Mouse (Mus musculus) hindbrain, embryonic 16.5 days (tissue): ENCODE results near the gene Fam78a. TPM values are rescaled to one million over a fixed set of nuclear protein-coding genes. Genes with fewer than 3 reads are reported as not detected.
A peak's percentile ranks its signal among the peaks of the same experiment; 100 is the strongest.

Source experiments
- ATAC-seq: fragments of 200-750 bp; cut with Nextera tagmentation; 2 replicates; pipeline ENCODE4 v1.8.0; 2017; ENCODE audit warnings: moderate TSS enrichment, moderate library complexity
- H3K27ac ChIP-seq: fragments of 300-500 bp; sonication (generic); 2 replicates; pipeline ENCODE4 v1.5.1; 2014; ENCODE audit warnings: low read depth, mild to moderate bottlenecking, control low read depth, low read length, moderate library complexity
- H3K27me3 ChIP-seq: fragments of 300-500 bp; sonication (generic); replicated peaks from 2 replicates; pipeline ENCODE4 v1.6.1; 2014; ENCODE audit warnings: low read length; ENCODE audit not compliant: control insufficient read depth, insufficient read depth
- H3K36me3 ChIP-seq: fragments of 300-500 bp; sonication (generic); 2 replicates; pipeline ENCODE4 v1.6.1; 2014; ENCODE audit warnings: mild to moderate bottlenecking, low read length, moderate library complexity, mixed read lengths; ENCODE audit not compliant: control insufficient read depth, insufficient read depth
- H3K4me1 ChIP-seq: fragments of 300-500 bp; sonication (generic); 2 replicates; pipeline ENCODE4 v1.6.1; 2014; ENCODE audit warnings: low read depth, low read length; ENCODE audit not compliant: control insufficient read depth, insufficient read depth
- H3K4me2 ChIP-seq: fragments of 300-500 bp; sonication (generic); 2 replicates; pipeline ENCODE4 v1.6.1; 2014; ENCODE audit warnings: mild to moderate bottlenecking, low read length, control low read depth, moderate library complexity
- H3K4me3 ChIP-seq: fragments of 300-500 bp; sonication (generic); 2 replicates; pipeline ENCODE4 v1.5.1; 2014; ENCODE audit warnings: mild to moderate bottlenecking, low read length, control low read depth, moderate library complexity
- H3K9ac ChIP-seq: fragments of 300-500 bp; sonication (generic); 2 replicates; pipeline ENCODE4 v1.6.1; 2014; ENCODE audit warnings: low read depth, mild to moderate bottlenecking, control low read depth, low read length, moderate library complexity
- H3K9me3 ChIP-seq: fragments of 300-500 bp; sonication (generic); 2 replicates; pipeline ENCODE4 v1.6.1; 2014; ENCODE audit warnings: mild to moderate bottlenecking, low read length, moderate library complexity; ENCODE audit not compliant: control insufficient read depth
- WGBS: fragments of 180-500 bp; shearing (Covaris S2); extraction: QIAGEN DNeasy Blood & Tissue Kit; methylation state at CpG from one replicate; pipeline ENCODE4 v1.1.7; 2014; 5-methylcytosine and 5-hydroxymethylcytosine counted together
- polyA plus RNA-seq: library from polyadenylated mRNA; unstranded; fragments of >200 nt; fragmentation: Nextera tagmentation; extraction: Ambion mirVana; gene quantifications from 2 replicates; pipeline ENCODE4 v1.2.1, GENCODE M21; 2015

Fam78a gene
- polyA plus RNA-seq, 1 experiment from 2014 or later: 0.50 TPM

DNA sequence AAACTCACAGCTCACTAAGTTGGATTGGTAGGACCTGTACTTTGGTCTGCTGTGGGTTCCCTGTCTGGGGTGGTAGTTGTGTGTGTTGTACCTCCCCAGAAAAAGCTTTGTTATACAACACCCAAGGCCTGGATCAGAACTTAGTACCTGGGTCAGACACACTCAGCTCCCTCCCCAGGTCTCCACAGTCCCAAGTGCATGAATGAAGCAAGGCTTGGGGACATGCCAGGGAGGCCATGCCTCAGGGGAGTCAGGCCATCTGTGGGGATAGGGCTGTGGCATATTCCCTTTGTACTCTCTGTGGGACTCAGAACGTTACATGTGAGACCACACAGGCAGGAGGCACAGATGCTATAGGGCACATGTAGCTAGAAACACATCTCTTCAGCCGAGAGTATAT, 5.5 kb upstream of the Fam78a start:
- ATAC-seq: no peak
- Histone ChIP-seq H3K9me3 (no peaks in the 10 kb centered on the region), H3K27ac (no peak overlapping the region), H3K4me2 (no peak overlapping the region), H3K4me3 (no peak overlapping the region), H3K4me1 (peaks cover 9% of the 10 kb centered on the region), H3K27me3 (peaks cover 8% of the 10 kb centered on the region), H3K36me3 (no peaks in the 10 kb centered on the region), H3K9ac (no peak overlapping the region)
- WGBS: 50% methylated on average over 2 of the region's 2 CpGs

DNA sequence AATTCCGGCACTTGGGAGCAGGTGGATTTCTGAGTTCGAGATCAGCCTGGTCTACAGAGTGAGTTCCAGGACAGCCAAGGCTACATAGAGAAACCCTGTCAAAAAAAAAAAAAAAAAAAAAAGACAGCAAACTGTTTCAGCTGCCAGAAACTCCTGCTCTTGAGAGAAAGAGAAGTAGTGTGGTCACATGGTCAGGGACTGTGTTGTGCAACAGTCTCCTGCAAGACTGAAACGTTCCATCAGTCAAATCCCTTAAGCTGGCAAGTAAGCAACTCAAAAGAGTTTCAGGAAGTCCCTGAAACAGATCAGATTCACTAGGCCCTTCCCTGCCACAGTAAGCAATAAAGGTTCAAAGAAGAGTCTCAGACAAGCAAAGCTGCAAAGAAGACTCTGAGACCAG, 4.9 kb upstream of the Fam78a start:
- H3K36me3 ChIP-seq: no peaks in the 10 kb centered on the region
- H3K4me2 ChIP-seq: no peak overlapping the region
- H3K4me1 ChIP-seq: peaks cover 9% of the 10 kb centered on the region
- WGBS: 79% methylated on average over 3 of the region's 3 CpGs
- no peak overlapping the region for H3K27ac ChIP-seq
- no peak overlapping the region for H3K9ac ChIP-seq
- H3K9me3 ChIP-seq: no peaks in the 10 kb centered on the region
- H3K4me3 ChIP-seq: no peak overlapping the region
- no peak for ATAC-seq
- H3K27me3 ChIP-seq: peaks cover 9% of the 10 kb centered on the region

DNA sequence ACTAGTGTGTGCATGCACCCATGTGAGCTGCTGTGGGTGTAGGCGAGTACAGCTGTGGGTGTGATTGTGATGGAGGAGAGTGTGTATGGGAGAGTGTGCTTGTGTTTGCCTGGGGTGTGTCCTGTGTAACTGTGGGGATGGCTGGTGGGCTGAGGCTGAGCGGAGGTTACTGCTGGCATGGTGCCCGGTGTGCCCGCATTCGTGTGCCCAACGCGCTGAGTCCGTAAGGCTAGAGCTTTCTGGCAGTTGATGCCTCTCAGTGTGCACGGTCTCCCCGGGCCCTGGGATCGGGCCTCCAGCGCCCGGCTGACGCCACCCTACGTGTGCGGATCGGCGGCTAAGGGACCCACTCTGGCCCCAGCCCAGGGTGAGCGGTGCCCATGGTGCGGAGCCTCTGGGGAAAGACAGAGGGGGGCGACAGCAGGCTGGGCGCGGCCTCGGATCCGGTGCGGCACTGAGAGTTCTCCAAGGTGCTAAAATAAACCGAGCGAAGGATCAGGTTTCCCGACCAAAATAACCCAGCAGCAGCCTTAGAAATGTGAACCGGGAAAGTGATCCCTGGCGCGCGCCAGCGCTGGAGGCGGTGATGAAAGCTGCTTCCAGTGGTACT, 3.8 kb upstream of the Fam78a start:
- Histone ChIP-seq H3K4me2 (peak overlapping the region; percentile 62), H3K27me3 (peaks cover 11% of the 10 kb centered on the region), H3K9ac (peak overlapping the region; percentile 58), H3K9me3 (no peaks in the 10 kb centered on the region), H3K4me3 (peak overlapping the region; percentile 31), H3K36me3 (no peaks in the 10 kb centered on the region), H3K4me1 (peaks cover 16% of the 10 kb centered on the region), H3K27ac (no peak overlapping the region)
- ATAC-seq: no peak
- WGBS: 8% methylated on average over 29 of the region's 35 CpGs

- WGBS: 64% methylated on average over 4 of the region's 4 CpGs
- Histone ChIP-seq H3K4me1 (peaks cover 25% of the 10 kb centered on the region), H3K27ac (no peak overlapping the region), H3K9me3 (no peaks in the 10 kb centered on the region), H3K4me2 (no peak overlapping the region), H3K4me3 (no peak overlapping the region), H3K9ac (no peak overlapping the region), H3K36me3 (no peaks in the 10 kb centered on the region), H3K27me3 (peaks cover 19% of the 10 kb centered on the region)
- no peak for ATAC-seq
Observed at GRCm38 (mm10) chr2:32087606-32088005, 2.9 kb upstream of the Fam78a start.

DNA sequence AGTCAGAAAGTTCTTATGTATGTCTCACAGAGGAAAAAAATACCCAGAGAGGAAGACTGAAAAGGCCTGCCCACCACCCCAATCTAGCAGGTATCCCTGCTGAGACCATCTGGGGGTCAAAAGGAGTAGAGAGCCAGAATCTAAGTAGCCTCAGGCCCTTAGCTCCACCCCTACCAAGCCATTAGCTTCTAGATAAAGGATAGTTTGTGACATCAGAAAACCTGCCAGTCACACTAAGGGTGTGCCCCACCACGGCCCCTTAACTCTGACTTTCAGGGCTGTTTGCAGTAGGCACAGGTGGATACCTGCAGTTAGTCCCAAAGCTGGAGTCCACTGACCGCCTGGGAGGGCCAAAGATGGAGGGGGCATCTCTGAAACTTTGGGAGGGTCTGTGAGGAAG, 574 bp upstream of the Fam78a start:
- H3K9me3 ChIP-seq: no peaks in the 10 kb centered on the region
- no peaks in the 10 kb centered on the region for H3K36me3 ChIP-seq
- H3K27ac ChIP-seq: no peak overlapping the region
- no peak for ATAC-seq
- H3K4me2 ChIP-seq: no peak overlapping the region
- H3K27me3 ChIP-seq: peaks cover 31% of the 10 kb centered on the region
- H3K9ac ChIP-seq: no peak overlapping the region
- 85% methylated on average over 2 of the region's 2 CpGs for WGBS
- no peak overlapping the region for H3K4me3 ChIP-seq
- peaks cover 27% of the 10 kb centered on the region for H3K4me1 ChIP-seq

GRCm38 (mm10) chr2:32084872-32085199, 179 bp upstream of the Fam78a start:
- Histone ChIP-seq H3K27ac (no peak overlapping the region), H3K4me2 (peak overlapping the region; percentile 100), H3K9me3 (no peaks in the 10 kb centered on the region), H3K4me1 (peaks cover 27% of the 10 kb centered on the region), H3K27me3 (peaks cover 31% of the 10 kb centered on the region), H3K36me3 (no peaks in the 10 kb centered on the region), H3K9ac (peak overlapping the region; percentile 66; the same call in 1 of the 2 replicates), H3K4me3 (peak overlapping the region; percentile 74)
- 26% methylated on average over 2 of the region's 2 CpGs for WGBS
- ATAC-seq: no peak

DNA sequence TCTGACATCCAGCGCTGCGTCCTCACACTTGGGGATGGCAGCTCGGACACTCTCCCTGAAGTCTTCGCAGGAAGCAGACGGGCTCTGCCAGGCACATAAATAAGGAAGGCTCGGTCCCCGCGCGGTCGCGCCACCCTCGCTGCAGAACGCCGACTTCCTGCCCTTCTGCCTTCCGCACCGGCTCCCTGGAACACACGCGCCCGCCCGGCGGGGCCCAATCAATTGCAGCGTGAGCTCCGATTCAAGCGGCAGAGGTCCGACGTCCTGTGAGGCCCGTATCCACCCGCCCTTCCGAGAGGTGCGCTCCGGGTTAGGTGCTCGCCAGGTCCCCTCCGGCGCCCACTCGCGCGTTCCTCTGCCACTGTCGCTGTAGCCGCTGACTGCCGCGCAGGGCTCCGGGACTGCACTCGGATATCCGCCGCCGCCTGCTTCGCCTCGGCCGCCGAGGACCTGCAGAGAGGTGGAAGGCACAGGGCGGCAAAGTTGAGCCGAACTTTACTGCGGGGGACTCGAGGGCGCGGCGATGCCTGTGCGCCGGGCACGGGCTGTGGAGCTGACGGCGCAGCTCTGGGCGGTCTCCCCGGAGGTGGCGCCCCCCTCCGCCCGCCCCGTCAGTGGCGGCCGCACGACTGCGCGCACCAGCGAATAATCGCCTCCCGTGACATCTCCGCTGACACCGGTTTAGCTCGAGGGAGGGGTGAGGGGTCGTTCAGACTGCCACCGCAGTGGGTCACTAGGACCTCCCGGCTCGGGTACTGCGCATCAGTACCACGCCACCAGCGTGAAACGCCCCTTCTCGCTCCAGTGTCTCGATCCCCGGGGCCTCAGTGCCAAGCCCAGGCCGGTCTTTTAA, 1.3 kb downstream of the Fam78a start:
- Histone ChIP-seq H3K27ac (no peak overlapping the region), H3K4me3 (peak overlapping the region; percentile 74), H3K9me3 (no peaks in the 10 kb centered on the region), H3K27me3 (peaks cover 29% of the 10 kb centered on the region), H3K36me3 (no peaks in the 10 kb centered on the region), H3K4me1 (peaks cover 22% of the 10 kb centered on the region), H3K4me2 (peak overlapping the region; percentile 100), H3K9ac (peak overlapping the region; percentile 66)
- no peak for ATAC-seq
- WGBS: under 1% methylated on average over 87 of the region's 91 CpGs

GRCm38 (mm10) chr2:32082229-32082628, 2.4 kb downstream of the Fam78a start:
- Histone ChIP-seq H3K4me3 (peak overlapping the region; percentile 74), H3K9ac (no peak overlapping the region), H3K4me1 (peaks cover 18% of the 10 kb centered on the region), H3K9me3 (no peaks in the 10 kb centered on the region), H3K27ac (no peak overlapping the region), H3K36me3 (no peaks in the 10 kb centered on the region), H3K4me2 (peak overlapping the region; percentile 100), H3K27me3 (peaks cover 29% of the 10 kb centered on the region)
- WGBS: 29% methylated on average over 2 of the region's 2 CpGs
- no peak for ATAC-seq

DNA sequence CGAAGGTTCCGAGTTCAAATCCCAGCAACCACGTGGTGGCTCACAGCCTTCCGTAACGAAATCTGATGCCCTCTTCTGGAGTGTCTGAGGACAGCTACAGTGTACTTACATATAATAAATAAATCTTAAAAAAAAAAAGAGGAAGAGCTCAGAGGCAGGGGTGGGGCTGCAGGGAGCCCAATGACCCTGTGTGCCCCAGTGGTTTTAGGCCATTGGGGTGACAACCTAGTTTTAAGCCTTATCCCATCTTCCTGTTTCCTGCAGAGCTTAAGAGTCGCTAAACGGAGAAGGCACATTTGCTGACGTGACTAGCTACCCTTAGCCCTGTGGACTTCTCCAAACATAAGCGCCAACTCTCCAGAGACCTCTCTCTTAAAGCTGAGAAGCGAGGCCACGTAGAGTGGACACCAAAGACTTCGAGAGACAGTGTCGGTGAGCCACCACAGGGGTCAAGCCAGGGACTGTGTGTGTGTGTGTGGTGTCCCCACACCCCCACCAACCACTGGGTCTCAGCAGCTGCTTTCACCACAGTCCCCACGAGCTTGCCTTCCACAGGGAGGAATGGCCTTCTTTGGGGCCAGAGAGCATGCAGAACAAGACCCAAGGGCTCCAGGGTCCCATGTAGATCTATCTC, 3.2 kb downstream of the Fam78a start:
- H3K4me3 ChIP-seq: no peak overlapping the region

More for the DNA sequence above, 3.2 kb downstream of the Fam78a start:
- H3K27me3 ChIP-seq: peaks cover 29% of the 10 kb centered on the region
- peak overlapping the region; percentile 100; the same call in 1 of the 2 replicates for H3K4me2 ChIP-seq
- H3K27ac ChIP-seq: no peak overlapping the region
- WGBS: 84% methylated on average over 14 of the region's 14 CpGs
- no peaks in the 10 kb centered on the region for H3K9me3 ChIP-seq
- no peaks in the 10 kb centered on the region for H3K36me3 ChIP-seq
- H3K4me1 ChIP-seq: peaks cover 18% of the 10 kb centered on the region
- ATAC-seq: no peak
- no peak overlapping the region for H3K9ac ChIP-seq
